Mouse (Mus musculus): ENCODE data around the gene Ifi35.

DNA sequence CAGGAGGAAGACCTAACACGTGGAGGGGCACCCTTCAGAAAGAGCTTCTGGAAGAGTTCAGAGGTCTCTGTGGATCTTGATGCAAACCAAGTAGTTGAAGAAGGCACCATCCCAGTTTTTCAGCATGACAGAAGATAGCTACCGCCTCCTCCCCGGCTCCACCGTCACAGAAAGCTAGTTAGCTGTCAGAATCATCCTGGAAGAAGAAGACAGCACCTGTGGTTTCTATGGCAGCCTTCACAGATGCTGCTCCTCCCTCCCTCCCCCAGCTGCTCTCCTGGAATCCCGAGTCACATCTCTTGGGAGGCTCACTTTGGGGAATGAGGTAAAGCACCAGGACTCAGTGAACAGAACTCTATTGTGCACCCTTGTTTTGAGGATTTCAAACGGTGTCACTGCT, 29.2 kb upstream of the Ifi35 start:
- TF ChIP-seq TAL1 (IDR thresholded peaks at IDR 0.05; ENCODE audit: low read length) (no peak), GATA1 (IDR thresholded peaks at IDR 0.05; ENCODE audit: low read length) (no peak)
